Mouse (Mus musculus) lung, postnatal 0 days (tissue): ENCODE results near the gene Phf1.

Source experiments
- CTCF ChIP-seq: IDR thresholded peaks from 2 replicates; pipeline ENCODE4 v1.5.1; 2016; ENCODE audit warnings: antibody characterized with exemption, mild to moderate bottlenecking
- EP300 ChIP-seq: IDR thresholded peaks from 2 replicates; pipeline ENCODE4 v1.6.1; 2016; ENCODE audit warnings: antibody characterized with exemption, mild to moderate bottlenecking, control low read depth

DNA sequence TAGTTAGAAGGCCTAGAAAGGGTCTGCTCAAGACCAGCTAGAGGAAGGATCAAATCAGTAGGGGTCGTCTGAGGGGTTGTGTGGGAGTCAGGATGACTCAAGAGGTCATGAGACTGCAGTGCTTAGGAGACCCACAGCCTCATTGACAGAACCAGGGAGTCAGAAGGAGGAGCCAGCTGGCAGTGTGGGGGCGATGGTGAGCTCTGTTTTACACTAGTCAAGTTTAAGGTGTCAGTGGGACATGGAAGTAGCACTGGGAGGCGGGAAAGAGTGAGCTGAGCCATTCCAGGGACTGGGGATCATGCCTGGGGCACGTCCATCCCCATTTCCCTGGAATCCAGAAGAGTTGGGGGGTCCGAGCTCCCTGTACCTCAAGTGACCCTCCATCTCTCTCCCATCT is 26.0 kb downstream of the Phf1 start:
- TF ChIP-seq CTCF (no peak), EP300 (no peak)
